ENCODE assay signal across 7 mouse cellular contexts in the genomic region with DNA sequence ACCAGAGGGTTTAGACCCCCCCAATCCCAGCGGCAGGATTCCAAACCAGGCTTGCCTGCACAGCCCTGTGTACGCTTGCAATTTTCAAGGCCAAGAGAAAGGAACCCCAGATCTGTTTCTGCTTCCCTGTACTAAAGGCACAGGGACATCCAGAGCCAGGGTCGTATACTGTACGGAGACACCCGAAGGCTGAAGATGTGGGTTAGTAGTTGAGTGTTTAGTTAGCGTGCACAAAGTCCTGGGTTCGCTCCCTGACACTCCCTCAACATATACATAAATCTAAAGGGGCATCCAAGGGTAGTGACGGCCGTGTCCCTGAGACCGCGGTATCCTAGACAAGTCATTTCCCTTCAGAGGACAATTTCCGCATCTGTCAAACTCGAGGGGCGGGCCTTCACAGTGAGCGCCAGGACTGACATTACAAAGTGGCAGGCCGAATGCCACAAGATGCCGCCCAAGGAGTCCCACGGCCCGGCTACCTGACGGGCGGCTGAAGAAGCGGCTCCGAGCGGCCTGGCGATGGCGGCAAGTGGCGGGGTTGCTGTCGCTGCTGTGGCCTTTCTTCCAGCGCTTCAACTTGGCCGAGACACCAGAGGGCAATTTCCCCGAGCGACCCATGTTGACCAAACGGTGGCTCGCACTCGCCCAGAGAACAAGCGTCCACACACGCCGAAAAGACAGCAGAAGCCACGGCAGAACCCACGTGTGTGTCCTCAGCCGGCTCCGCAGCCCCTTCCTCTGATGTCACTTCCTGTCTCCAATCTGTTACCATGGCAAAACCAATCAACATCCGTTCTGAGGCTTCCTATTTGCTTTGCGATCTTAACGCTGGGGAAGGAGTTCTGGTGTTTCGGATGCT. TPM values are rescaled to one million over a fixed set of nuclear protein-coding genes. Genes with fewer than 3 reads are reported as not detected.
A peak's percentile ranks its signal among the peaks of the same experiment; 100 is the strongest.
DNase-seq lines count a peak whose midpoint lies in the region; ATAC-seq and TF ChIP-seq lines count a peak whose summit lies in the region.

A gene (minus strand): TSS at position 714 of the 859 bp plus-strand sequence.

- peak; percentile 94 for DNase-seq in adipocyte (ENCODE audit: low spot score)
- DNase-seq in gastrocnemius, postnatal 10 days: peak; percentile 58
- DNase-seq in left cerebral cortex, postnatal 10 days (ENCODE audit: extremely low spot score in 1 of 2, low spot score in 2 of 2): peak; percentile 84 to 91
- DNase-seq in right cerebral cortex, postnatal 25 days: peak; percentile 79

- H3K4me1 ChIP-seq in cortical plate, adult 2 months (ENCODE audit: control insufficient read depth, insufficient read depth, low read length): no peaks in the 10 kb centered on the region

- peak; percentile 98 for ATAC-seq in inflammation-experienced regulatory T-cells, adult 6 months
- ATAC-seq in megakaryocyte-erythroid progenitor cell, adult 5-6 weeks (replicated peaks; ENCODE audit: low FRiP score, low TSS enrichment, poor library complexity, severe bottlenecking): peak; percentile 95

- H3K4me3 ChIP-seq in cortical plate, adult 2 months (ENCODE audit: insufficient read depth, low read length): peak within 1 kb of the TSS; percentile 64

- no peak for TF ChIP-seq CTCF in cortical plate, adult 2 months (IDR thresholded peaks at IDR 0.05; ENCODE audit: extremely low read depth, insufficient read depth, low read length)

- TF ChIP-seq POLR2A in cortical plate, adult 2 months (IDR thresholded peaks at IDR 0.05; ENCODE audit: extremely low read depth, insufficient read depth, low read length): peak; percentile 84

- no peak within 1 kb of the TSS for H3K27ac ChIP-seq in cortical plate, adult 2 months (ENCODE audit: insufficient read depth, low read length)

- intact Hi-C loops in left cerebral cortex, postnatal 10 days (cut with DNase I): no loop called here

RNA-seq across cellular contexts. Expression of the gene that starts here (rescaled TPM):
- polyA plus RNA-seq in cortical plate, adult 2 months (2012; rRNA removed): 18.6 and 18.9 TPM in 2 replicates
- total RNA-seq in gastrocnemius, postnatal 10 days (2021): 10 to 100 TPM; 27.6 to 28.4 TPM
- 1 to 10 TPM; 5.9 to 8.6 (median 7.5) TPM for polyA plus RNA-seq in inflammation-experienced regulatory T-cells, adult 6 months (2017; shearing (Covaris generic))
- 10 to 100 TPM; 38.5 to 40.3 TPM for total RNA-seq in left cerebral cortex, postnatal 10 days (2021)
- 21.0 and 31.4 TPM in 2 replicates for total RNA-seq in megakaryocyte-erythroid progenitor cell, adult 5-6 weeks (2014; fragmentation: Nextera tagmentation)
- 26.5 and 36.0 TPM in 2 replicates for total RNA-seq in megakaryocyte-erythroid progenitor cell, adult 5-6 weeks (2017)
